Mouse (Mus musculus) heart, adult 18-20 months (tissue): ENCODE measurements around the gene Ankrd54. TPM values are rescaled to one million over a fixed set of nuclear protein-coding genes. Genes with fewer than 3 reads are reported as not detected.

ENCODE experiments used
- DNase-seq, 2 experiments: peaks; one replicate each; pipeline ENCODE4 v3.0.0; 2021 to 2022; ENCODE audit warnings: mixed read lengths in 1 of 2
- total RNA-seq, 2 experiments: library from RNA; stranded (reverse); gene quantifications; 2 replicates each; pipeline ENCODE4 v1.2.3; 2021

Ankrd54 gene
- total RNA-seq, 2 experiments from 2014 or later: 7.2 to 8.6 TPM

DNA sequence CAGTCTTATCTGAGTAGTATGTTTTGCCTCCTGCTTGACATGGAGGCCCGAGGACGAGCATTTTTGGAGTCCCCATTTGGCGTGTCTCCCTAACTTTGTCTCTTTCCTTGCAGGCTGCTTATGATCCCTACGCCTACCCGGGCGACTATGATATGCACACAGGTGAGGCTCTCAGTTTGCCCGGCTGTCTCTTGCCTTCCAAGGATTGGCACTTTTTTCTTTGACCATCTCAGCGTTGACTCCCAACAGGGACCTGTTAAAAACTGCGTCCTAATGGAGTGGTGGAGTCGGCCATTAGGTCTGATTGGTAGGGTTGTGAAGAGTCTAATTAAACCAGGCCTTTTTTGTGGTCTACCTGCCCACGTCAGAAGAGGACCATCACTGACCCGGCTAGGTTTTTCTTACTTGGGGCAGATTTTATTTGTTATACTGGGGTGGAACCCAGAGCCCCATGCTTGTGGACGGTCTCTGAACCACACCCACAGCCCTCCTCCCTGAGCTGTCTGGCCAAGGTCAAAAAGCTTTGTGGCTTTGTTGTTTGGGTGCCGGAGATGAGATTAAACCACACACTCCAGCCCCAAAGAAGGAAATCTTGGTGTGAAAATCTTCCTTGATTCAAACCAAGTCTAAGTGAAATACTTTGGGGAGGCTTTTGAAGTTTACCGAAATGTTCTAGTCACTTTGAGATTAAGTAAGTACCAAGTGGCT, 13.1 kb upstream of the Ankrd54 start:
- no peak for DNase-seq

DNA sequence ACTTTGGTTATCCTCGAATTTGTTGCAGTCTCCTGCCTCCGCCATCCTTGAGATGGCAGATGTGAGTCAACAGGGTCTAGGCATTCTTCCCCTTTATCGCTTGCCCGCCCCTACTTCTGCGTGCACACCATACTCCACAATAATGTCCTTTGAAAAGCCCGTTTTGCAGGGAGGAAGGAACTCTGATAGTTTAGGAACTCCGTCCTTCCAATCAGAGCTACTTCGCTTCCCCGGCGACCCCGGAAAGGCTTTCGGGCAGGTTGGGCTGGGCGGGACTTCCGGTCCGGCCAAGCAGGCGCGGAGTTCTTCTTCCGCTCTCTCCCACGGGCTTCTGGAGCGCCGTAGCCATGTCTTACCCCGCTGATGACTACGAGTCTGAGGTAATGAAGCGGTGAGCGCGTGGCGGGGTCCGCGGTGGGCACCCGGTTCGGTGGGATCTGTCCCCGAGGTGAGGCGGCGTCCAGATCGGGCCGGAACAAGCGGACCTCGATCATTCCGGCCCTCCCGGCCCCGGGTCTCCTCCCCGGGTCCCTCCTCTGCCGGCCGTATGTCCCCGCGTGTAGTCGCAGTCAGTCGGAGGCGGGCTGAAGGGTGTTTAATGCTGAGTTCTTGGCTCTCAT, 12.3 kb upstream of the Ankrd54 start, which contains the start of gene Eif3l:
Gene Eif3l, plus strand, starts transcription at position 267 of the 620 bp plus-strand sequence.
- peak; percentile 92 to 94 for DNase-seq

DNA sequence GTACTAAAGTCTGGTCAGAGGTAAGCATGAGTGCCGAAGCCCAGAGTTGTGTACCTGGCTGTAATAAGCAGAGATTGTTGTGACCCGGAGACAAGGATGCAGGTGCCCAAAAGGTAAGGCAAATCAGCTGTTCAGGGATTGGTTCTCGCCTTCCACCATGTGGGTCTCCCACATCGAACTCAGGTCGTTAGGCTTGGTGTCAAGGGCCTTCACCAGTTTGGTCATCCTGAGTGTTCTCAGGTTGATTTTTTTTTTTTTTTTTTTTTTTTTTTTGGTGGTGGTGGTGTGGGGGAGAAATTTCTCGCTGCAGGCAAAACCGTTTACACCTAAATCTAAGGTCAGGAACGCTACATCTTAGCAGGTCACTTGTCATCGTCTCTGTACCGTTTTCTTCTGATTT, 11.8 kb upstream of the Ankrd54 start:
- no peak for DNase-seq

DNA sequence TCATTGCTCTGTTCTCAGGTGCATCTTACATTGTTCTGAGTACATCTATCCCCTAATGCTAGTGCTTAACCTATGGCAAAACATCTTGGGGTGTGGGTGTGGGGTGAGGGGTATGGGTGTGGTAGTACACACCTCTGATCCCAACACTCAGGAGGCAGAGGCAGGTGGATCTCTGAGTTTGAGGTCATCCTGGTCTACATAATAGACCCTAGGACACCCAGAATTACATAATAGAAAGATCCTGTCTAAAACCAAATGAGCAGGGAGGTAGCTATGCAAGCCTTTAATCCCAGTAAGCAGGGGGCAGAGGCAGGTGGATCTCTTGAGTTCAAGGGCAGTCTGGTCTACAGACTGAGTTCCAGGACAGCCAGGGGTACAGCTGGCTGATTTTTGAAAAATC, 11.1 kb upstream of the Ankrd54 start:
- no peak for DNase-seq

DNA sequence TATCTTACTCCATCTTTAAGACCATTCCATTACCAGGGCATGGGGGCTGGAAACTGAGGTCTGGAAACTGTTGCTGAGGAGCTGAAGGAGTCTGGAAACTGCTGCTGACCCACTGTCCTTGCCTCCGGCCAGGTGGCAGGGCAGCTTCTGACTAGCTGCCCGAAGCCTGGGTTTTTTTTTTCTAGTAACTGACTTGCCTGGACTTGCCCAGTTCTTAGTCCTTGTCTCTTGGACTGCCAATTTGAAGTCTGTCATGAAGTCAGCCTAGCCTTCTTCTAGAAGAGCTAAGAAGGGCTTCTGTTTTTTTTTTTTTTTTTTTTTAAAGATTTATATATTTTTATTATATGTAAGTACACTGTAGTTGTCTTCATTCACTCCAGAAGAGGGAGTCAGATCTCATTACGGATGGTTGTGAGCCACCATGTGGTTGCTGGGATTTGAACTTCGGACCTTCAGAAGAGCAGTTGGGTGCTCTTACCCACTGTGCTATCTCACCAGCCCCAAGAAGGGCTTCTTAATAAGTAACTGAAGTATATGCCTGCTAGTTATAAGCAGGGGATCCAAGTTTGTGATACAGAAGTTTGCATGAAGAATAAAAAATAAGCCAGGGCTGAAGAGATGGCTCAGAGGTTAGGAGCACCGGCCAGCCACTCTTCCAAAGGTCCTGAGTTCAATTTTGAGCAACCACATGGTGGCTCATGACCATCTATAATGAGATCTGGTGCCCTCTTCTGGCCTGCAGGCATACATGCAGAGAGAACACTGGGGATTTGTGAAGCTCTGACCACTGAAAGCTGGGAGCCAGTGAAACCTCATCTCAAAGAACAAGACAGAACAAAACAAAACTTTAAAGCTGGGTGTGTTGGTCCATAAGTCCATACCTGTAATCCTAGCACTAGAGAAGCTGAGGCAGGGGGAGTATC, 8.7 kb upstream of the Ankrd54 start:
- peak; percentile 54 to 60 for DNase-seq

DNA sequence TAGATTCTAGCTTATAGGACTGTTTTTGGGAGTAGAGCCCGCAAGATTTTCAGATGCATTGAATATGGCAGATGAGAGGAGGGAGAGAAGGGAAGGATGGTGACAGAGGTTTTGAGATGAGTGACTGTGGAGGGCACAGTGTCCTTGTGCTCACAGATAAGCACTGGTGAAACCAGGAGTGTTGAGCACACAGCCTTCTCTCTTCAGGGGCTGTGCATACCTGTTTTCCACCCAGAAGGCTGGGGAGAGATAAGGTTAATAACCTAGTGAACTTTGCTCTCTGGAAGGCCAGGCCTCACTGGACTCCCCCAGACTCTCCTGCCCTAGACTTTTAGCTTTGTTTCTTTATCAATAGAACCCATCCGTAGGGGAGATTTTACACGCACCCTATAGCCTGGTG, 5.7 kb upstream of the Ankrd54 start:
- DNase-seq: no peak

DNA sequence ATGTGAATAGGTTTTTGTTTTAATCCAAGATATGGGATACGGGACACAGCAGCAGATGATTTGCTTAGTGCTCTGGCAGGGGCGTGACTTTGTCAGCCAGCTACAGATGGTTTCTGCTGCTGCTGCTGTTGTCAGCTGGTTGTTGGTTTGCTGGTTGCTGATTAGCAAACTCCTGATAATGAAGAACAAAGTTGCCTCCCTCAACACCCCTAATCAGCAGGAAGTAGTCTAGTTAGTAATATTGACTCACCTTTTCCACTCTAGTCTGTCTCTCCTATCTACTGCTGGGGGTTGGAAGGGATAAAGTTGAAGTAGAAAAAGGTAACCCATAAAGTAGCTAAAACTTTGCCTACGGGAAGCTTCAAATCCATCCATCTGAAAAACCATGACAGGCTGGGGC, 4.9 kb upstream of the Ankrd54 start:
- no peak for DNase-seq

DNA sequence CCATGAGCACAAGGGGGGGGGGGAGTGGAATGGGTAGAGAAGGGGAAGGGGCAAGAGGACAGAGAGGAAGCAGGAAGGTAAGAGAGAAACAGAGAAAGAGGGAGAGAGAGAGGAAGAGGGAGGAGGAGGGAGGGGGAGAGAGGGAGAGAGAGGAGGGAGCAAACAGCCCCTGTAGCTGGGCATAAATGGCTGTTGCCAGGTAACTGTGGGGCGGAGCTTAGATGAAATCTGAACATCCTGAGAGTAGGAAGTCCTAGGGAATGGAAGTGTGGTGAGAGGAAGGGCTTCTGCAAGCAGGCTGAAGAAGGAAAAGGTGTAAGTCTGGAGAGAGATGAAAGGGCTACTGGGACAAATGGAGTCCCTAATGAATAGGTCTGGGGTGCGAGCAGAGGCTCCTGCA, 3.6 kb upstream of the Ankrd54 start:
- DNase-seq: no peak

DNA sequence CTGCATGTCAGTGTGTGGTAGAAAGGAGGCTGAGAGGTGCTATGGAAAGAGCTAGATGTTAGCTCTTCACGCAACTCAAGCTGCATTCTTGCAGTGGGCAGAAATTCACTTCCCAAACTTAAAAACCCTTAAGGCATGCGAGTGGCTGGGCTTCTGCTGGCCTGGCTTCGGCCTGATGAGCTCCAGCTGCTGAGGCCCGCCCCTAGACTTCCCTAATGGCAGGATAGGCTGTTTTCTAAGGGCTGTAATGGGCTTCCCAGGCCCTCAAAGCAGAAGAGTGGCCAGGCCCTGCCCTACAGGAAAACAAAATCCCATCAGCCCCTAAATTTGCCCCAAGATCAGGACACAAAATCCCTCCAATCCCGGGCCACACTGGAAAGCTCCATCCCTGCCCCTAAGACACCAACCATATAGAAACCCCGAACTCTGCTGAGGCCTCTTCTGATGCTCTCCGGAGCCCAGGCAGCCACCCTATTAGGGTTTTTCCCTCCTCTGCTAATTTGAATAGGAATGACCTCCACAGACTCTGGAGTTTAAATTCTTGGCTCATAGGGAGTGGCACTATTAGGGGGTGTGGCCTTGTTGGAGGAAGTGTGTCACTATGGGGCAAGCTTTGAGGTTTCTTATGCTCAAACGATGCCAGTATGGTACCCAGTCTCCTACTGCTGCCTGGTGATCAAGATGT, 2.5 kb upstream of the Ankrd54 start:
- DNase-seq: no peak

DNA sequence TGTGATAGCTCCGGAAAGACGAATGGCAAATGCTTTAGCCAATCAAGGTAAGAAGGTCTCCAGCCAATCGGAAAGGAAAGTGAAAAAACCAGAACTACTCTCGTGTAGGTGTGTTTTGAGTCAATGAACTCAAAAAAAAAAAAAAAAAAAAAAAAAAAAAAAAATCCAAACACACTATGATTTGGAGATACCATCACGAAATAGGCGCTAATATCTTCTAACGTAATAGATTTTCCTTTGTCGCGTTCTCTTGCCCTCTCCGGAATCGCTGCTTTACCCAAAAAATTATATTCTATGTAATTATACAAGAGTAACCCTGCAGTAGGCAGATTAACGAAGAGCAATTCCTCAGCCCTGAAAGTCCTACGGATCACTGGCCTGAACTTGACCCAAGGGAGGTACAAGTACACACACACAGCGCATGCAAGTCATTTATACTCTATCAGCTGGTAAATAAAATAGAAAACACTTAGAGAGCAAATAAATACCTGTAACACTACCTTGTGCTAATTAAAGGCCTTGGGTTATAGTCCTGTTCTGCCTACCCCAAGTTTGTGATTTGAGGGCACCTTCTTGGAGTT, 557 bp upstream of the Ankrd54 start:
- DNase-seq: no peak

DNA sequence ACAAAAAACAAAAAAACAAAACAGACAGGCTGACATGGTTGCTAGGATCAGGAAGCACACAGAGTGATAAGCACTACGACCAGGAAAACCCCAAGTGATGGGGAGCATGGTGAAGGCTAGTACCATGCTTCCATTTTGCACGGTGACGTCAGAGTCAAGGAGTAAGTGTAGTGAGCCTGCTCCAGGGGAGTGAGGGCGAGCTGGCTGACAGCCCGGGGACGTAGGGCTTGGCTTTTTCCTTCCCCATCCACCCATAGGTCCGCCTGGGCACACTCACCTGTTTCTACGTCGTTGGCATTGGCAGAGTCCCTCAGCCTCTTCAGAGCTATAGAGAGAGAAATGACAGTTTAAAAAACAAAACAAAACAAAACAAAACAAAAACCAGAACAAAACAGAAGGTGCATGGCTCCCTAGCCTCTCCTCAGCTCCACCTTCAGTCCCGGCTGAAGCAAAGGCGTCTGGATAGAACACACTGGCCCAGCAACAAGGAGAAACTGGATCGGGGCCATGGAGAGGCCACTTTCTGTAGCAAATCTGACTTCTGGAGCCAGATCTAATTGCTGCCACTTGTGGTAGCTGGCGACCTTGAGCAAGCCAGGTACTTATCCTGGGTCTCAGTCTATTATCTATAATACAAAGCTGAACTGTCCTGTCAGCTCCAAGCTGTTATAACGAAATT, 1.7 kb downstream of the Ankrd54 start:
- no peak for DNase-seq

DNA sequence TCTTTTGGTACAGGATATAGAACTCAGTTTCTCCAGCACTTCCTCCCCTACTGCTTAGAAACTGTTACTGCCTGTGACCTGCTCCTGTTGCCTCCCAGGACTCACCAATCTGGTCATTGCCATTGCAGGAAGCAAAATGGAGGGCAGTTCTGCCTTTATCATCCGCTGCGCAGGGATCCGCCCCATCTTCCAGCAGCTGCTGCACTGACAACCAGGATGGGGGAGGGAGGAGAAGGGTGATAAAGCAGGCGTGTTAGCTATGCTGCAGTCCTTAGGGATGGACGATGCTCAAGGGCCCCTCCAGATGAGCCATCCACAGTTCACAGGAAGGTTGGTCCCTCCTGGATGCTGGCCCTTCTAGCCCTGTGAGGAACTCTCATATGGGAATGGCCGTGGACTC, 4.8 kb downstream of the Ankrd54 start:
- DNase-seq: no peak

DNA sequence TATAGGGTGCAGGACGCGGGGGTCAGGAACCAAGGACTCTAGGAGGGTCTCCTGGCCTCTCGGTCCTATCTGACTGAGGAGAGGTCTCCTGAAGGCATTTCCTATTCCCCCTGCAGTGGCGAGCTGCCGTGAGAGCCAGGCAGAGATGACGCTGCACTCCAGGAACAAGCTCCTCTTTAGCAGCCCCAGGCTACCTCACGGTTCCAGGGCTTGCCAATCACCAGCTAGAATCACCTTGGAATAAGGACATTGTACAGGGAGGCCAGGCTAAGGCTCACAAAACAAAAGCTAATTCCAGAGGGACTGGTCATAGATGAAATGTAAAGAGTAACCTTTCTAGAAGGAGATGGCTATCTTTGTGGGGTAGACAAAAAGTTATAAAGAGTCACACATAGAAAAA, 6.1 kb downstream of the Ankrd54 start:
- no peak for DNase-seq

DNA sequence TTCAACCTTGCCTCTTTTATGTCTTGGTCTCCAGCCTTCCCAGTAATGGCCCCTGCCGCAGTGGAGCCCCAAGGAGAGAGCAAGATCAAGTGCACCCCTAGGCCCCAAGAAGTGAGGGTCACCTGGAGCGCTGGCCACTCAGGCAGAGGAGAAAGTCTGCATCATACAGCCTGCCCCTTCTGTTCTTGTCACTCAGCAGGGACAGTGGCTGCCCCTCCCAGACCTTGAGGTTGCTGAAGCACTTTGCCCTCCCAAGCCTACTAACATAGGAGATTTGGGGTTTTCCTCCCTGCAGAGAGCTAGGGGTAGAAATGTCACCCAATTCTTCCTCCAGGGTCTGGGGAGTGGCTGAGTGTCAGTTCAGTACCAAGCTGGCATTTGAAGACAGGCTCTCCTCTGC, 10.3 kb downstream of the Ankrd54 start:
- no peak for DNase-seq

DNA sequence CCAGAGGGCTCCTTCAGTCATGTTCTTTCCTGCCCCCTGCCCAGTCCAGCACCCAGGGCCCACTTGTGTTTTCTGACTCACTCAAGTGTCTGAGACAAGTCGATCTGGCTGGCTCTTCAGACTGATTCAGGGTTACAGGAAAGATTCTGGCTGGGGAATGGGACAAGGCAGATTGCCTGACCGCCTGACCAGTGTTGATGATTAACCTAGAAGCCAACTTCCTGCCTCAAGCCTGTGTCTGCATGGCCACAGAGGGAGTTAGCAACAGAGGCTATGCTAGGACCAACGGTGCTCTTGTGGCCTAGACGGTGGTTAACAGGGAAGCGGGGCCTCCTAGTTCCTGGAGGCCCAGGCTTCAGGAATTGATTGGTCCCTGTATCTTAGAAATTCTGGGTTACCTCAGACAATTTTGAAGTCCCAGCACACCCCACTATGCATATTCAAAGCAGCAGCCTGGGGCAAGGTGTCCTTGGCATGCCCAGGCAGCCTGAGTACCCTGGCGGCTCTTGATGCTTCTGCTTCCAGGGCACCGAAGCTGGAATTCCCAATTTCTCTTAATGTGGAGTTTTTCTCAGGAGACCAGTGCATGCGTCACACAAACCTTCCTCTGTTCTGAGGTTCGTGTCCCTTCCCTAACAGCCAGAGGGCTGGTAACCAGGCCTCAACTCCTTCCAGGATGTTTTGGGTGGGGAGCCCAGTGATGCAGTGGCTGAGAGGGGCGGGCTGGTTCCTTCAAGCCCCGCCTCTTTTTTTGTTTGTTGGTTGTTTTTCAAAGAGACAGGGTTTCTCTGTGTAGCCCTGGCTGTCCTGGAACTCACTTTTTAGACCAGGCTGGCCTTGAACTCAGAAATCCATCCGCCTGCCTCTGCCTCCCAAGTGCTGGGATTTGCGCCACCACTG, 11.0 kb downstream of the Ankrd54 start:
- no peak for DNase-seq

DNA sequence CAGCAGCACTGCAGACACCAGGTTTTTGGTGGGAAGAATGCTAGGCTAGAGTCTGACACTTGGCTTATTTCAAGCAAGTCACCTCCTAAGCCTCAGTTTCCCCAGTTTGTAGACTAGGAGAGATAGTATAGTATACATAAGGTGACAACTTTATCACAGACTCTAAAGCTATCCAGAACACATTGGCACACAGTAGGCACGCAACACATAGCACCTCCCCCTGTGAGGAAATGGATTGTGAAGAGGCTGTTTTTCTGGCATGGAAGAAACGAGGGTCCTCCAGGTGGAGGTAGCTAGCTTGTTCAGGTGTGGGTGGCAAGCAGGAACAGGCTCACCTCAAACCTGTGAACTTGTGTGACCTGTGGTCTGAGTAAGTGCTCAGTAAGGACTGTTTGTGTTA, 11.7 kb downstream of the Ankrd54 start:
- DNase-seq: no peak

DNA sequence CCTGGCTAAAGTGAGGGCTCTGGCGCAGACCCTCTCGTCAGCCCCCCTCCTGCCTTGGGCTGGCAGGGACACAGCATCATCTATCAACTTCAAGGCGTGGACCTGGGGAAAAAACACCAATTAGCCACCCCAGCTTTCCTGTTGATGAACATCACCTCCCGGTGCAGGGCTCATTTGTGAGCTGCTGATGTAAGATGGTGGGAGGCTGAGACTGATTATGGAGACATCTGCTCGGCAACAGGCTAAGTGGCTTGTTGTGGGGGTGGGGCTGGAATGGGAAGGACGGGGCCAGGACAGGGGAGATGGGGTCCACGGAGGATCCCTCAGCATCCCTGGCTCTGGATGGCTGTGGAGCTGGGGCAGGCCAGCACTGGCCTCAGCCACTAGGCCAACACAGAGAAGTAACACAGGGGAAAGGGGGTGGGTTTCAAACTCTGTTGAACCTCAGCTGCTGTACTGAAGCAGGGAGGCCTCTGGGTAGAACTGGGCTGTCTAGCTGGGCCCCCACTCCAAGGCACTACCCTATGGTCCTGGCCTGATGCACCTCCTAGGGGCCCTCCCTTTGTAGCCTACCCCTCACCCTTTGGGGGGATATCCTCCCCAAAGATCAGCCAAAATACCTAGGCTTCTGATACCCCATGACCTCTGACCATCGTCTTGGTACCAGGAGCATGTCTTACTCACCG, 12.4 kb downstream of the Ankrd54 start:
- no peak for DNase-seq

DNA sequence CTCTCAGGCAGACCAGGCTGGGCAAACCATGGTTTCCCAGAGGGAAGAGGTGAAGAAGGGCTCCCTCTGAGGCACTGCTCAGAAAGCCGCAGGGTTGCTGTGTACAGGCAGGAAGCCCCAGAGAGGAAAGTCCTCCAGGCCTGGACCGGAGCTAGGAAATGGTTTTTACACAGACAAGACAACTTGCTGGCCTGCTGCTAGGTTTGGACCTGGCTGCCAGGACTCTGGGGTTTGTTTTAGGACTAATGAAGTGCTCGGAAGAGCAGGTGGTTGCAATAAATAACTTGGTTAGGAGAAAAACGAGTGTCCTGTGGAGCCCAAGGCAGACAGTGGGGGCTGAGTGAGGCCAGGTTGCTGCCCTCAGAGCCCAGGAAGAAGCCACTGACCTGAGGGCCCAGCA, 14.5 kb downstream of the Ankrd54 start:
- no peak for DNase-seq

DNA sequence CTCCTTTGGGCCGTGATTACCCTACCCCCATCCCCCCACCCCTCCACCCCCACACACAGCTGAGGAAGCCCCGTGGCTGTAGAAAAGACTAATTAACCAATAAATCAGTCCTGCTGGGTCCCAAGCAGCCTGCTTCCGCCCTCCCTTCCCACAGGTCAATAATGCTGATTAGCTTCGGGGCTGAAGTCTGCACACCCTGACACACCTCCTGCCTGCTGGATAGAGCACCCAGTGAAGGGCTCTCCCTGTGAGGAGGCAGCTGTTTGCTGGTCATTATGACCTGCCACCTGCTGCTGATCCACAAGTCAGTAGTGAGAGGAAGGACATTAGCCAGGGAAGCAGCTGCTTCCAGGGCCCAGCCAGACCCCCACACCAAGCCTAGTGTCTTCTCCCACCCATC, 17.9 kb downstream of the Ankrd54 start:
- no peak for DNase-seq
